Mouse (Mus musculus) limb, embryonic 12.5 days (tissue): ENCODE measurements around the gene Fam135a. TPM values are rescaled to one million over a fixed set of nuclear protein-coding genes. Genes with fewer than 3 reads are reported as not detected.
"Not testable (repeated sequence)": the region's sequence is repeated elsewhere in the genome, so short reads cannot be mapped to it uniquely, and the experiment has no call there.

ENCODE experiments used
- ATAC-seq: fragments of 200-750 bp; cut with Nextera tagmentation; 2 replicates; pipeline ENCODE4 v1.8.0; 2017; ENCODE audit warnings: low read depth, moderate TSS enrichment; ENCODE audit not compliant: insufficient number of reproducible peaks, insufficient read depth, low FRiP score, low TSS enrichment
- H3K27ac ChIP-seq: fragments of 300-500 bp; sonication (generic); 2 replicates; pipeline ENCODE4 v1.5.1; 2016; ENCODE audit warnings: mild to moderate bottlenecking, moderate library complexity
- H3K27me3 ChIP-seq: fragments of 300-500 bp; sonication (generic); 2 replicates; pipeline ENCODE4 v1.6.1; 2016; ENCODE audit warnings: mild to moderate bottlenecking, moderate library complexity
- H3K36me3 ChIP-seq: fragments of 300-500 bp; sonication (generic); 2 replicates; pipeline ENCODE4 v1.6.1; 2016; ENCODE audit warnings: mild to moderate bottlenecking, moderate library complexity
- H3K4me1 ChIP-seq: fragments of 300-500 bp; sonication (generic); replicated peaks from 2 replicates; pipeline ENCODE4 v1.6.1; 2016
- H3K4me2 ChIP-seq: fragments of 300-500 bp; sonication (generic); 2 replicates; pipeline ENCODE4 v1.6.1; 2016; ENCODE audit warnings: mild to moderate bottlenecking, moderate library complexity
- H3K4me3 ChIP-seq: fragments of 300-500 bp; sonication (generic); replicated peaks from 2 replicates; pipeline ENCODE4 v1.5.1; 2016; ENCODE audit warnings: mild to moderate bottlenecking
- H3K9ac ChIP-seq: fragments of 300-500 bp; sonication (generic); replicated peaks from 2 replicates; pipeline ENCODE4 v1.6.1; 2016; ENCODE audit warnings: mild to moderate bottlenecking, moderate library complexity
- H3K9me3 ChIP-seq: fragments of 300-500 bp; sonication (generic); 2 replicates; pipeline ENCODE4 v1.6.1; 2016; ENCODE audit warnings: mild to moderate bottlenecking, moderate library complexity
- WGBS: fragments of 180-500 bp; shearing (Covaris S2); methylation state at CpG from one replicate; pipeline ENCODE4 v1.1.7; 2016; 5-methylcytosine and 5-hydroxymethylcytosine counted together
- polyA plus RNA-seq: library from polyadenylated mRNA; unstranded; fragments of >200 nt; fragmentation: Nextera tagmentation; extraction: Ambion mirVana; gene quantifications from 2 replicates; pipeline ENCODE4 v1.2.1, GENCODE M21; 2016

The Fam135a gene
- polyA plus RNA-seq, 1 experiment from 2014 or later = 51.9 TPM

- Histone ChIP-seq H3K27ac (no peak overlapping the region), H3K9me3 (0 out of 2 replicates have a peak, but pooled peaks cover 3% of the 10 kb centered on the region), H3K9ac (no peak overlapping the region), H3K4me1 (no peaks in the 10 kb centered on the region), H3K4me3 (no peak overlapping the region), H3K36me3 (peaks cover 57% of the 10 kb centered on the region), H3K4me2 (no peak overlapping the region), H3K27me3 (no peaks in the 10 kb centered on the region)
- no peak for ATAC-seq
- WGBS = 97% methylated on average over 7 of the region's 7 CpGs
Observed at GRCm38 (mm10) chr1:23998866-23999265, 101.3 kb downstream of the Fam135a start.

- Histone ChIP-seq H3K9me3 (0 out of 2 replicates have a peak, but pooled peaks cover 3% of the 10 kb centered on the region), H3K9ac (no peak overlapping the region), H3K27ac (no peak overlapping the region), H3K27me3 (no peaks in the 10 kb centered on the region), H3K36me3 (peaks cover 57% of the 10 kb centered on the region), H3K4me2 (no peak overlapping the region), H3K4me3 (no peak overlapping the region), H3K4me1 (no peaks in the 10 kb centered on the region)
- ATAC-seq = no peak
- 91% methylated on average over 7 of the region's 7 CpGs for WGBS
Observed at GRCm38 (mm10) chr1:23998120-23998810, 101.9 kb downstream of the Fam135a start.

- WGBS = 90% methylated on average over 3 of the region's 3 CpGs
- Histone ChIP-seq H3K9ac (no peak overlapping the region), H3K27me3 (no peaks in the 10 kb centered on the region), H3K36me3 (peaks cover 55% of the 10 kb centered on the region), H3K4me1 (no peaks in the 10 kb centered on the region), H3K27ac (no peak overlapping the region), H3K4me3 (no peak overlapping the region), H3K4me2 (no peak overlapping the region), H3K9me3 (0 out of 2 replicates have a peak, but pooled peaks cover 3% of the 10 kb centered on the region)
- ATAC-seq = no peak
Observed at GRCm38 (mm10) chr1:23997493-23997892, 102.6 kb downstream of the Fam135a start.

- WGBS = 90% methylated on average over 4 of the region's 4 CpGs
- H3K4me2 ChIP-seq = no peak overlapping the region
- H3K4me3 ChIP-seq = no peak overlapping the region
- no peaks in the 10 kb centered on the region for H3K27me3 ChIP-seq
- H3K9me3 ChIP-seq = 0 out of 2 replicates have a peak, but pooled peaks cover 3% of the 10 kb centered on the region
- H3K4me1 ChIP-seq = no peaks in the 10 kb centered on the region
- no peak for ATAC-seq
- no peak overlapping the region for H3K9ac ChIP-seq
- H3K36me3 ChIP-seq = peaks cover 36% of the 10 kb centered on the region
- no peak overlapping the region for H3K27ac ChIP-seq
Observed at GRCm38 (mm10) chr1:23995420-23995819, 104.7 kb downstream of the Fam135a start.

GRCm38 (mm10) chr1:23983118-23983517 lies 117.0 kb downstream of the Fam135a start:
- Histone ChIP-seq H3K9ac (no peak overlapping the region), H3K27me3 (no peaks in the 10 kb centered on the region), H3K36me3 (no peaks in the 10 kb centered on the region), H3K4me1 (no peaks in the 10 kb centered on the region), H3K4me2 (no peak overlapping the region), H3K9me3 (0 out of 2 replicates have a peak, but pooled peaks cover 3% of the 10 kb centered on the region), H3K27ac (no peak overlapping the region), H3K4me3 (no peak overlapping the region)
- no peak for ATAC-seq
- 91% methylated on average over 3 of the region's 3 CpGs for WGBS

- WGBS = 81% methylated on average over 6 of the region's 6 CpGs
- Histone ChIP-seq H3K4me1 (no peaks in the 10 kb centered on the region), H3K9ac (no peak overlapping the region), H3K9me3 (no peaks in the 10 kb centered on the region), H3K27ac (no peak overlapping the region), H3K4me2 (no peak overlapping the region), H3K4me3 (no peak overlapping the region), H3K27me3 (no peaks in the 10 kb centered on the region), H3K36me3 (no peaks in the 10 kb centered on the region)
- ATAC-seq = no peak
Observed at GRCm38 (mm10) chr1:23978281-23978680, 121.9 kb downstream of the Fam135a start.

- H3K27me3 ChIP-seq, H3K36me3 ChIP-seq, ATAC-seq, H3K4me2 ChIP-seq, H3K9me3 ChIP-seq, H3K27ac ChIP-seq, H3K9ac ChIP-seq, H3K4me3 ChIP-seq, H3K4me1 ChIP-seq: not testable (repeated sequence)
- 91% methylated on average over 4 of the region's 4 CpGs for WGBS
Observed at GRCm38 (mm10) chr1:23971159-23971558, 129.0 kb downstream of the Fam135a start.

- no peak overlapping the region for H3K27ac ChIP-seq
- no peak for ATAC-seq
- WGBS = 92% methylated on average over 9 of the region's 9 CpGs
Observed at GRCm38 (mm10) chr1:23968027-23968725, 132.0 kb downstream of the Fam135a start.

GRCm38 (mm10) chr1:23966226-23966625 lies 133.9 kb downstream of the Fam135a start:
- 35% methylated on average over 1 of the region's 1 CpGs for WGBS
- Histone ChIP-seq H3K27me3 (no peaks in the 10 kb centered on the region), H3K4me1 (no peaks in the 10 kb centered on the region), H3K36me3 (no peaks in the 10 kb centered on the region), H3K27ac (no peak overlapping the region), H3K9ac (no peak overlapping the region), H3K9me3 (peaks cover 5% of the 10 kb centered on the region; the same call in 1 of the 2 replicates), H3K4me3 (no peak overlapping the region), H3K4me2 (no peak overlapping the region)
- no peak for ATAC-seq

More at GRCm38 (mm10) chr1:23968027-23968725, 132.0 kb downstream of the Fam135a start:
- no peaks in the 10 kb centered on the region for H3K4me1 ChIP-seq
- H3K4me2 ChIP-seq = no peak overlapping the region
- H3K9me3 ChIP-seq = peaks cover 5% of the 10 kb centered on the region; the same call in 1 of the 2 replicates
- no peak overlapping the region for H3K9ac ChIP-seq
- no peaks in the 10 kb centered on the region for H3K36me3 ChIP-seq
- no peak overlapping the region for H3K4me3 ChIP-seq
- no peaks in the 10 kb centered on the region for H3K27me3 ChIP-seq
